Mouse (Mus musculus) small intestine, adult 2 months (tissue): Measurements from ENCODE around the gene Acy3. TPM values are rescaled to one million over a fixed set of nuclear protein-coding genes. Genes with fewer than 3 reads are reported as not detected.
"Not testable (repeated sequence)": the region's sequence is repeated elsewhere in the genome, so short reads cannot be mapped to it uniquely, and the experiment has no call there.

Experiments used
- H3K27ac ChIP-seq: fragments of 200-500 bp; 2 replicates; pipeline ENCODE4 v1.5.1; 2012; ENCODE audit warnings: low read depth, low read length, control low read depth, inconsistent platforms; ENCODE audit not compliant: insufficient read depth
- H3K27me3 ChIP-seq: fragments of 200-500 bp; 2 replicates; pipeline ENCODE4 v1.6.1; 2012; ENCODE audit warnings: mild to moderate bottlenecking, moderate library complexity, low read length, inconsistent platforms; ENCODE audit not compliant: control insufficient read depth, insufficient read depth
- H3K36me3 ChIP-seq: fragments of 200-500 bp; 2 replicates; pipeline ENCODE4 v1.6.1; 2012; ENCODE audit warnings: mild to moderate bottlenecking, low read length, control low read depth, inconsistent platforms; ENCODE audit not compliant: control insufficient read depth, insufficient read depth
- H3K4me1 ChIP-seq: fragments of 200-500 bp; 2 replicates; pipeline ENCODE4 v1.6.1; 2012; ENCODE audit warnings: low read length, inconsistent platforms, mixed read lengths; ENCODE audit not compliant: control insufficient read depth, insufficient read depth, insufficient read length
- H3K4me3 ChIP-seq: fragments of 200-500 bp; 2 replicates; pipeline ENCODE4 v1.5.1; 2012; ENCODE audit warnings: low read depth, mild to moderate bottlenecking, control low read depth, inconsistent platforms, low read length, moderate library complexity
- CTCF ChIP-seq: fragments of 200-500 bp; IDR thresholded peaks from 2 replicates; pipeline ENCODE4 v1.5.1; 2012; ENCODE audit warnings: low read depth, mild to moderate bottlenecking, control low read depth, inconsistent platforms, low read length, moderate library complexity, mixed read lengths; ENCODE audit not compliant: insufficient replicate concordance, insufficient read length; ENCODE audit errors: extremely low read depth
- POLR2A ChIP-seq: fragments of 200-500 bp; IDR thresholded peaks from 2 replicates; pipeline ENCODE4 v1.6.1; 2012; ENCODE audit warnings: low read depth, mild to moderate bottlenecking, control low read depth, inconsistent platforms, low read length, moderate library complexity
- WGBS: fragments of 180-500 bp; shearing (Covaris S2); methylation state at CpG from one replicate; pipeline ENCODE4 v1.1.7; 2018; 5-methylcytosine and 5-hydroxymethylcytosine counted together
- polyA plus RNA-seq: library from polyadenylated mRNA; depleted of rRNA; stranded (reverse); fragments of >200 nt; gene quantifications from 2 replicates; pipeline ENCODE4 v1.2.3, GENCODE M21; 2012

Gene Acy3
- polyA plus RNA-seq, 1 experiment: 147 TPM

DNA sequence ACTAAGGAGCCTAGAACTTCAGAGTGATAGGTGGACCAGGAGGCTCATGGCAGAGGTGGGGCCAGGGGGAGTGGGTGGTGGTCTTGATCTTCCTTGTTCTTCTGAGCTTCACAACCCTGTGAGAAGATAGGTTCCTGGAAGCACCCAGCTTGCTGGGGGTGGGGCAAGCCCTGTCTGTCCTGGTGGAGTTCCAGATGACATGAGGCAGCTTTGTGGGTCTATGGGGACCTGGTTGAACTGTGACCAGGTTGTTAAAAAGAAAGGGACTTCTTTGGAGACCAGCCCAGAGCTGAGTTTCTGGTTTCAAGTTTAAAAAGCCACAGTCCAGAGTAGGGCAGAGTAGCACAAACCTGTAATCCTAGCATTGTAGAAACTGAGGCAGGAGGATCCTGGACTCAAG is 27.3 kb upstream of the Acy3 start:
- no peak overlapping the region for H3K4me3 ChIP-seq
- no peak overlapping the region for H3K27ac ChIP-seq
- H3K4me1 ChIP-seq: peaks cover 25% of the 10 kb centered on the region
- no peaks in the 10 kb centered on the region for H3K27me3 ChIP-seq
- no peaks in the 10 kb centered on the region for H3K36me3 ChIP-seq
- TF ChIP-seq POLR2A (no peak), CTCF (no peak)

DNA sequence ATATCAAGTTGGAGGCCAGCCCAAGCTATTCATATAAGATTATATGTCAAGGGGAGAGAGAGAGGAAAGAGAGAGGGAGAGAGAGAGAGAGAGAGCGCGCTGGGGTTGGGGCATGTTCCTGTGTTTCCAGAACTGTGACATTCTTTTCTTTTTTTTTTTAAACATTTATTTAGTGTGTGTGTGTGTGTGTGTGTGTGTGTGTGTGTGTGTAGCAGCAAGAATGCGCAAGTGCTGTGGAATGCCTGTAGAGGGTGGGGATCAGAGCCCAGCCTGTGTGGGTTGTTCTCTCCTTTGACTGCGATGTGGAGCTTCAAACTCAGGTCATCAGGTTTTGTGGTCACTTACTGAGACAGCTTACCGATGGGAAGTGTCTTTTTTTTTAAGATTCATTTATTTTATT is 26.2 kb upstream of the Acy3 start:
- Histone ChIP-seq H3K27me3 (no peaks in the 10 kb centered on the region), H3K27ac (no peak overlapping the region), H3K4me1 (peaks cover 22% of the 10 kb centered on the region), H3K36me3 (no peaks in the 10 kb centered on the region), H3K4me3 (no peak overlapping the region)
- 83% methylated on average over 5 of the region's 5 CpGs for WGBS
- TF ChIP-seq POLR2A: no peak
- no peak for TF ChIP-seq CTCF

DNA sequence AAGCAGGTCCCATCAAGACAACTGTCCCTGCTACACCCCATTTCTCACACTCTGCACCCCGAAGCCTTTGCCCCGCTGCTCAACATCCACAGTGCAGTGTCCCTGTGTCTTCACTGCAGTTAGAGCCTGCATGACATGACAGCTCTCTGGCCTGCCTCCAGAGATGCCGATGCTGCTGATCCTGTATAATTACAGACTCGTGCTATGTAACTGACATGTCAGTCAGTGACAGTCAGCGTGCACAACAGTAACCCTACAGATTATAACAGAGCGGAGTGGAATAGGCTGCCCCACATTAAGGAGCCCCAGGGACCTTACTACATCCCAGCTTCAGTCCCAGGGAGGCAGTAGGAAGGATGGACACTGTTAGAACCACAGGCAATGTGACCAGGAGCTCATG is 24.6 kb upstream of the Acy3 start:
- not testable (repeated sequence) for H3K4me3 ChIP-seq, H3K27me3 ChIP-seq, H3K36me3 ChIP-seq, H3K27ac ChIP-seq
- peaks cover 11% of the 10 kb centered on the region; the same call in 1 of the 2 replicates for H3K4me1 ChIP-seq
- 94% methylated on average over 6 of the region's 6 CpGs for WGBS

DNA sequence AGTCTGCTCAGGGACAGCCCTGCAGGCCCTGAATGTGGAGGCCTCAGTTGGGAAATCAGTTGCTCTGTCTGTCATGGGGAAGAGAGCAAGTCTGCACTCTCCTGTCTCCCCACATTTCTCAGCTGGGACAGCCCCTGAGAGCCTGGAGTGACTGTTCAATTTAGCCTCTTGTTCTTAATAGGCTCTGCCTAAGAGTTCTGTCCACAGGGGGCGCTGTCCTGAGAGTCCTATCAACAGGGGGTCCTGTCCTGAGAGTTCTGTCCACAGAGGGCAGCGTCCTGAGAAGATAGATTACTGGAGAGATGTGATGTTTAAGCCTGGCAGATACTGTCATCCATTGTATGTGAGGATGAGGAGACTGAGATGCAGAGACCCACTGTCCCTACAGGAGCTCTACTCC is 23.9 kb upstream of the Acy3 start:
- H3K4me3 ChIP-seq: no peak overlapping the region
- peaks cover 11% of the 10 kb centered on the region; the same call in 1 of the 2 replicates for H3K4me1 ChIP-seq
- no peak overlapping the region for H3K27ac ChIP-seq
- TF ChIP-seq POLR2A (no peak), CTCF (0 out of 2 replicates have a peak, but pooled peaks have one; percentile 27)
- H3K36me3 ChIP-seq: no peaks in the 10 kb centered on the region
- H3K27me3 ChIP-seq: no peaks in the 10 kb centered on the region
- 19% methylated on average over 2 of the region's 2 CpGs for WGBS

DNA sequence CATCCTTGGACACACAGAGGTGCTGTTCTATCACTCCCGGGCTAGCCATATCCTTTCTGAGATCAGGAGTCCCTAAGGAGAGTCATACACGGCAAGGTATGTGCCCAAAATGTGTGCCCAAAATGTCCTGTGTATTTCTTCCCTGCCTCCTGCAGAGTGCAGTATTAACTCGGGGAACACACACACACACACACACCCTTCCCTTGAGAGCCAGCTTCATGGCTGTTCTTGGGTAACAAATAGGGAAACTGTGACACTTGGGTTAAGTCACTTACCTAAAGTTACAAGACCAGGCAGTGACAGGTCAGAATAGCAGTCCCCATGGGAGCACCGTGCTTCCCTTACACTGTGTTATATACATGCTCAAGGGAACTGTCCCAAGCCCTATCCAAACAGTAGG is 22.3 kb upstream of the Acy3 start:
- no peaks in the 10 kb centered on the region for H3K27me3 ChIP-seq

DNA sequence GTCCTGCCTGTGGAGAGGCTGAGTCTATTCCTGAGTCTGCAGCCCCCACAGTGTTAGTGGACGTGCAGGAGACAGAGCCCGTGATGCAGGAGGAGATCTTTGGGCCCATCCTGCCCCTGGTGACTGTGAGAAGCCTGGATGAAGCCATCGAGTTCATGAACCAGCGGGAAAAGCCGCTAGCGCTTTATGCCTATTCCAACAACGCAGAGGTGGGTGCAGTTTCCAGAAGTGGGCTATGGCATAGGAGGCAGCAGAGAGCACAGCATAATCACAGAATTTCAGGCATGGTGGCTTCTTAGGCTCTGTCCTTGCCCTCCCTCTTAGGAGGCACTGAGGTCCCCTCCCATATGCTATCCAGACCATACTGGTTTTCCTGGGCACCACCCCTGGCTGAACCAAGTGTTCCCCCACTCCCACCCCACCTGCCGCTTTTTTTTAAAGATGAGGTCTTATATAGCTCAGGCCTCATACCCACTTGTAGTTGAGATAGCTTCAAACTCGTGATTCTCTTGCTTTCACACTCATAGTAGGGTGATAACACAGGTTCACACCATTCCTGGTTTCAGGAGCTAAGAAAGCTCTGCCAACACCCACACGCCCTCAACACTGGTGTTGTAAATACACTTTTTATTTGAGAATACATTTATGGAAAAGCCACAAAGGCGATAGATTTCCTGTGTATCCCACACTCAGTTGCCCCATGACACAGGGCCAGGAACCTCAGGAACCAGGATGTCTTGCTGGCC is 19.9 kb upstream of the Acy3 start:
- TF ChIP-seq CTCF (no peak), POLR2A (no peak)
- Histone ChIP-seq H3K27me3 (no peaks in the 10 kb centered on the region), H3K4me3 (no peak overlapping the region), H3K36me3 (no peaks in the 10 kb centered on the region), H3K4me1 (peaks cover 6% of the 10 kb centered on the region; the same call in 1 of the 2 replicates), H3K27ac (no peak overlapping the region)
- 77% methylated on average over 11 of the region's 11 CpGs for WGBS

More for the DNA sequence above, 22.3 kb upstream of the Acy3 start:
- TF ChIP-seq CTCF (no peak), POLR2A (no peak)
- Histone ChIP-seq H3K4me3 (no peak overlapping the region), H3K4me1 (no peaks in the 10 kb centered on the region), H3K27ac (no peak overlapping the region), H3K36me3 (no peaks in the 10 kb centered on the region)
- WGBS: 70% methylated on average over 4 of the region's 4 CpGs

DNA sequence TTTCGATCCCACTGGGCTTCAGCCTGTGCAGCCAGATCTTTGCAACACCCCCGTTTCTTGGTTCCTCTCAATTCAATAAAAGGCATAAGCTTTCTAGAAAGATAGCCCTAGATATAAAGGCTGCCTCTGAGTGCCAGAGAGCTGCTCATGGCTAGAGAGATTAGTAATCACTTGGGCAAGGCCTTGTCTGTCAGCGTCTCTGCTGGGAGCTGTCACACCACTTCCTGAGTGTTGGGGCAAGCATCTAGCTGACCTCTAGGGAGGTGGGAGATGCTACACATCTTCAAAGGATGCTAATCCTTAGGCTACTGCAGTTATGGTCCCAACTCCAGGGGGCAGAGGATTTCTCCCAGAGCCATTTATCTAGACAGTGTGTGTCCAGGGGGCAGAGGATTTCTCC is 19.1 kb upstream of the Acy3 start:
- H3K27me3 ChIP-seq: no peaks in the 10 kb centered on the region
- H3K36me3 ChIP-seq: no peaks in the 10 kb centered on the region
- no peak for TF ChIP-seq CTCF
- TF ChIP-seq POLR2A: no peak
- 82% methylated on average over 3 of the region's 3 CpGs for WGBS
- no peak overlapping the region for H3K27ac ChIP-seq
- H3K4me3 ChIP-seq: no peak overlapping the region
- H3K4me1 ChIP-seq: peaks cover 9% of the 10 kb centered on the region; the same call in 1 of the 2 replicates
